Mouse (Mus musculus): ENCODE results near the gene Ppip5k2.

- TF ChIP-seq CTCF (IDR thresholded peaks at IDR 0.05; ENCODE audit: low read depth, low read length) (no peak), GATA1 (IDR thresholded peaks at IDR 0.05; ENCODE audit: borderline replicate concordance, low read length) (no peak), POLR2AphosphoS5 (IDR thresholded peaks at IDR 0.05; ENCODE audit: insufficient replicate concordance, low read depth, low read length) (no peak), TAL1 (conservative IDR thresholded peaks at IDR 0.05; ENCODE audit: low read depth, low read length) (no peak)
These were observed 3.8 kb upstream of the Ppip5k2 start for GRCm38 (mm10) chr1:97773973-97774372.
